Mouse (Mus musculus) erythroblast, adult 5-6 weeks (primary cell): ENCODE data around the gene Uncx. TPM values are rescaled to one million over a fixed set of nuclear protein-coding genes. Genes with fewer than 3 reads are reported as not detected.

Experiments
- ATAC-seq: replicated peaks from 2 replicates; pipeline ENCODE4 v1.8.0; 2016; ENCODE audit warnings: moderate number of reproducible peaks, mild to moderate bottlenecking, moderate TSS enrichment, inconsistent platforms; ENCODE audit not compliant: poor library complexity, low FRiP score, severe bottlenecking
- total RNA-seq, 2 experiments: library from RNA; stranded (forward) in 1 of 2; stranded (reverse) in 1 of 2; fragments of 150-400 nt in 1 of 2; fragments of 200-764, 138-1000 nt in 1 of 2; gene quantifications; 2 replicates each; pipeline versions ENCODE4 v1.2.3 to v1.2.4; 2015 to 2017; ENCODE audit warnings: low replicate concordance in 2 of 2

Gene Uncx
- total RNA-seq (2015; ENCODE audit: low replicate concordance): not detected in 2 replicates
- total RNA-seq (2017; ENCODE audit: low replicate concordance): not detected in 2 replicates

DNA sequence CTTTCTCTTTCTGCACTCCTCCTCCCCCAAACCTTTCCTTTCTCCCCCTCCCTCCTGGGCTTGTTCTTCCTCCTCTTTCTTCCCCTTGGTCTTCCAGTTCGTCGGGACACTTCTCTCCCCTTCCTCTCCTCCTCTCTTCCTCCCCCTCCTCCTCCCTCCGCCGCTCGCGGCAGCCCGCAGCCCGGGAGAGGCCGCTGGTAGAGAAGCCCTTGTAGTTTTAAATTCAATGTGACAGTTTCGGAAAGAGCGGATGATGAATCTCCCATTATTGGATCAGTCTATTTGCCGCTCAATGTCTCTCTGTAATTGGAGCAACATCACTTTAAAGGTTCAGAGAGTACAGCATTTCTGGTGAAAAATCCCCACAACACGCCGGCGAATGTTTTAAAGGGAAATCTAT, at the start of gene Uncx:
TSS of gene Uncx (plus strand) at position 281 of the 400 bp plus-strand sequence.
- no peak for ATAC-seq

GRCm38 (mm10) chr5:139493690-139494089, 49.6 kb upstream of the Uncx start:
- ATAC-seq: no peak

DNA sequence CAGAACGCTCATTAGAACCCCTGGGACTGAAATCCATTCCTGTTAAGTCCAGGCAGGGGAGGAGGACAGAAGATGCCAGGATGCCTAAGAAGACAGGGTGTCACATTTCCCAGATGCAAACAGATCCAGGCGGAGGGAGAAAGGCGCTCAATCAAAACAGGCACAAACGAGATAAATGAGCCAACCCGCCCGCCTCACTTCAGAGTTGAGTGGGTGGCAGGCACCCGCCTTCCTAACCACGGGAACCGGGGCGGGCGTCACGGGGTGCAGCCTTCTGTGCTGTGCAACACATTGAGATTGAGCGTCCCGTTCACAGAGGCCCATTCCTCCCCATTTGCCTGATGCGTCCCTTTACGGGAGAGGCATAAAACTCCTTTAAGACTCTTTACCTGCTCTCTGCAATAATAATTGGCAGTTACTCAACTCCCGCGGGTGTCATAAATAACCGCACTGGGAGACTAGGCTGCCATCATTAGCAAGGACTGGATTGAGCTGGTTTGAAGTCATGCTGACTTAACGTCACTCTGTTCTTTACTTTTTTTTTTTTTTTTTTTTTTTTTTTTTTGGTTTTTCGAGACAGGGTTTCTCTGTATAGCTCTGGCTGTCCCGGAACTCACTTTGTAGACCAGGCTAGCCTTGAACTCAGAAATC, 48.1 kb upstream of the Uncx start:
- no peak for ATAC-seq

DNA sequence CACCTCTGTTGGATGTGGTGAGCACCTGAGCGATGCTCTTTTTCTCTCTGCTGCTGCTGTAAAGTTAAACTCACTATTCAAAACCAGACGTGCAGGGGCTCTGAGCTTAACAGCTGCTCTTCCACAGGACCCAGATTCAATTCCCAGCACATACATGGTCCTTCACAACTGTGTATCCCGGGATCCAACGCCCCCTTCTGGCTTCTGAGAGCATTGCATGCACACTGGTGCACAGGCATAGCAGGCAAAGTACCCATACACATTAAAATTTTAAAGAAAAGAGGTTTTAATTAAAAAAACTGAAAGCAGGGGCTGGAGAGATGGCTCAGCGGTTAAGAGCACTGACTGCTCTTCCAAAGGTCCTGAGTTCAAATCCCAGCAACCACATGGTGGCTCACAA, 46.4 kb upstream of the Uncx start:
- ATAC-seq: no peak

DNA sequence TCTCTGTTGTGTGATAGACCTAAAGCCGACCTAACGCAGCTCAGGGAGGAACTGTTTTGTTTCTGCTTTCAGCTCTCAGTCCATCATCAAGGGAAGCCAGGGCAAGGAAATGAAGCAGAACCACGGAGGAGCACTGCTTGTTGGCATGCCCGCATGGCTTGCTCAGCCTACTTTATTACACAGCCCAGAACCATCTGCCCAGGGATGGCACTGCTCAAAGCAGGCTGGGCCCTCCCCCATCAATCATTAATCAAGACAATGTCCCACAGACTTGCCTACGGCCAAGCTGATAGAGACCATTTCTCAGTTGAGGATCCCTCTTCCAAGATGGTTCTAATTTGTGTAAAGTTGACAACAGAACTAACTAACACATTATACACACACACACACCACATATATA, 44.5 kb upstream of the Uncx start:
- ATAC-seq: no peak

DNA sequence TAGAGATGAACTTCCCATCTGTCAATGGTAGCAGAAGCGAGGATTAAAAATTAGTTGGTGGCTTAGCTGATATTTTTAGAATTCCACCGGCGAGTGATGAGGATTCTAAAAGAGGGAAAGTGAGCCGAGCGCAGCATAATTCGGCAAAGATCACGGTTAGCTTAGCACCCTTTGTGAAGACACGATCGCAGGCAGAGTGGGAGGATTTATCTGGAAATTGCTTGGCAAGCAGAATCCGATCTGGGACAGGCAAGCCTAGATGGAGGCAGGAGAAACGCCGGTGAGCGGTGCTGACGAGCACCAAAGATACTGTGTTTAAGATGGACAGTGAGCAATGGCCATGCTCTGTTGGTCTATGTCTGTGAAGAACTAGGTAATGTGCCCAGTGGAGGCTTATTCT, 41.0 kb upstream of the Uncx start:
- ATAC-seq: no peak

- ATAC-seq: peak; percentile 81
Observed at GRCm38 (mm10) chr5:139505073-139505606, 38.2 kb upstream of the Uncx start.

GRCm38 (mm10) chr5:139506207-139506606, 37.1 kb upstream of the Uncx start:
- ATAC-seq: no peak

DNA sequence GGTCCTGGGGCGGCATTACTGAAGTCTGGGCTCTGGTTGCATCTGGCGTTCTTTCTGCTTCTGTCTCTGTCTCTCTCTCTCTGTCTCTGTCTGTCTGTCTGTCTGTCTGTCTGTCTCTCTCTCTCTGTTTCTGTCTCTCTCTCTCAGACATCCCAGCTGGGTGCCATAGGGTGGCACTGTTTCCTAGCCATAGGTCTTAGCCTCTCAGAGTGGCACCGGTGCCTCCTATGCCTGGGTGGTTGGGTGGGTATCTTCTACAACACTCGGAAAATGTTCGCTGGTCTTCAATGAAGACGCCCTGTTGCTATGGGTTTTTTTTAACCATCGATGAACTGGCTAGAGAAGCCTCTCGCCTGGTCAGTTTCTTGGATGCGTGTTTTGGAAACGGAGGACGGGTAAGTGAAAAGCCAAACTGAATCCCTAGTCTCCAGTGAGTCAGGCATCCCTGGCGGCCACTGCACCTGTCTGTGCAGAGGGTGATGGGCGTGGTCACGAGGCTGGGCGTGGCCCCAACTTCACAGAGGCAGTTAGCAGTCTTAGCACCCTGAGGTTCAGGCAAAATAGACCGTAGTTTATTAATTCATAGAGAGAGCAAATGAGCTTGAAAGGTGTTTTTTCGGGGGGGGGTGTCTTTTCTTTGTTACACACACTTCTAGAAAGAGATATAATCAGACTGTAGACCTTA, 32.5 kb upstream of the Uncx start:
- no peak for ATAC-seq

DNA sequence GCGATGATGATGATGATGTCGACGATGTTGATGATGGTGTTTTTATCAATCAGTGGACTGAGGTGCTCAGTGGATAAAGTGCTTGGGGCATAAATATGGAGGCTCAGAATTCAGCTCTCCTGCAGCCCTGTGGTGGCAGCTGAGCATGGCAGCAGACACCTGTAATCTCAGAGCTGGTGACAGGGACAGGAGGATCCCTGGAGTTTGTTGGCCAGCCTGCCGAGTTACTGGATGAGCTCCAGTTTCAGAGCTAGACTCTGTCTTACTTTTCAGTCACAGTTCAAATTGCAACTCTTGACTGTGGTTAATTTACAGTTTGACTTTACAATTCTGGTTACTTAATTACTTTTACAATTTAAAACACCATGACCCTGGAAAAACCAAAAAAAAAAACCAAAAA, 31.1 kb upstream of the Uncx start:
- ATAC-seq: no peak

DNA sequence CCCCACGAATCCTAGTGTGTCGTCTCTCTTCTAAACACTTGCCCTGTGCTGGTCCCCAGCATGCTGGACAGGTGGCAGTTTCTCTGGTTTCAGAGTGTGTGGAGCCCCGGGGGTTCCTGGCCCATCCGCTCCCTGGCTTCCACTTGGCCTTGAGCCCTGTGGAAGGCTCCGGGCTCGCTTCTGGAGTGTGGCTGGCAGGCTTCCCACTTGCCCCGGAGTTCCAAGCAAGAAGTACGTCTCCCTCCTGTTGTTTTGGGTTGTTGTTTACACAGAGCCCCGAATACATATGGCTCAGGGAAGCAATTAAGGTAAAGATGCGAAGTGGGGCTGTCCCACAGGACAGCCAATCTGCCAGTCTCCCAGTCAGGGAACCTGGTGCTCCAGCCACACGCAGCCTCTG, 27.0 kb upstream of the Uncx start:
- no peak for ATAC-seq

- ATAC-seq: no peak
Observed at GRCm38 (mm10) chr5:139520069-139520834, 23.0 kb upstream of the Uncx start.

GRCm38 (mm10) chr5:139521987-139522386, 21.3 kb upstream of the Uncx start:
- no peak for ATAC-seq

DNA sequence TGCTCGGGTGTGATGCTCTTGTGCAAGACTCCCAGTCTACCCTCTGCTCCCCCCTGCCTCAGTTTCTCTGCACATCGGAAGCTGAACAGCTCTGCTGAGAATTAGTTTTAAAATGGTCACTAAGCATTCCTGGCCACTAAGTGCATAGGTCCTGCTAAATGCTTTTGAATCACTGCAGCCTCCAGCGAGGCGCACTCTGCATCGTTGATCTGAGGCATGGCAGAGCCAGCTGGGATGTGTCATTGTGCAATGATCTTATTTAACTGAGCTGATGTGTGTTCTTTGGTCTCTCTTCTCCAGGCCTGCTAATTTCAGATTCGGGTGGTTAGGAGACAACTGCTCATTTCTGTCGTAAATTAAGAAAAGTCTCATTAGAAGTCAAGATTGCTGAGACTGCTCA, 14.4 kb upstream of the Uncx start:
- no peak for ATAC-seq

- no peak for ATAC-seq
Observed at GRCm38 (mm10) chr5:139535386-139535919, 7.8 kb upstream of the Uncx start.

- peak; percentile 85 for ATAC-seq
Observed at GRCm38 (mm10) chr5:139536211-139536910, 6.9 kb upstream of the Uncx start.

DNA sequence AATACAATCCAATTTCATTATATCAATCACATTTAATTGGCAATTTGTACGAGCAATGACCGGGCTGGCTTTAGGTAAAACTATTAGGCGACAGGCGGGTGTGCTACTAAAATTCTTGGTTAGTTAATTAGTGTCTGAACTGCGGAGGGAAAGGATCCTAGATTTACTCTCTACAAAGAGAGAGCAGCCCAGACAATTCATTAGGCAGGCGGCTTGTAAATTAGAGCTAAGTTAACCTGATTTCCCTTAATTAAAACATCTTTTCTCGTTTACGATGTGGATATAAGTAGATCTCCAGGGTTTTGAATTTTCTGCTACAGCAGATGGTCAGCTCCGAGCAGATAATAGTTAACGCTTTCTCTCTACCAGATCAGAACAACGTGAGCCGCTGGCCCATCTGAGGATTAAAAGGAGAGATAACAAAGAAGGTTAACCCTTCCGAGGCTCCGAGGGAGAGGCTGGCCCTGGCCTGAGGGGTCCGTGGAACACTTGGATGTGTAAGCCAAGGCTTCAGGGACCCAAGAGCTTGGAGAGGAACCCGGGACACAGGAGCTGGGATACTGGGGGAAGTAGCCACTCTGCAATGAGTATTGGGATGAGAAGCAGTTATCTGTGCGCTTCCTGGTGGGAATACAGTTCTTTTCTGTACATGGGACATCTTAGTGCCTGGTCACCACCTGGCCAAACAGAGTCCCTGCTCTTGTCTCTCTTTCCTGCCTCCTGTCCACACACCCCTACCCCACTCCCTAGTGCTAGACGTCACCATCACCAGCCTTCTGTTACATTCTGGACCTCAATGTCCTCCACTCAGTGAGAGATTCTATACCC, 6.2 kb upstream of the Uncx start:
- ATAC-seq: no peak

DNA sequence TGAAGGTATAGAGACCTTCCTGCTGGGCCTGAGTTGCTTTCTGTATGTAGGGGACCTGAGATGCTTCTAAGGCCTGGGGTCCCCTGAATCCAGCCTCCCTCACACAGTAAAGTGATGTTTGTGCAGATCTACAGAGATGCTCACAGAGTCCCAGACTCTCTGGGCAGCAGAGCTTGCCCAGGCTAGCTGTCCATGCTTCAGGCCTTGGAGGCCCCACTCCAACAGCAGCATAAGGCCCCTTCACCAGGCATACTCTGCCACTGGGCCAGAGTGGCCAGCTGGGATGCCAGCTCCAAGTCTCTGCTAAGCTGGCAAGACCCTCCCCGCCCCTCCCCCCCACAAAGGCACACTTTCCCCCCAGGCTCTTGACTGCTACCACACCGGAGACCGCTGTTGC, 5.6 kb upstream of the Uncx start:
- ATAC-seq: no peak
